Mouse (Mus musculus) megakaryocyte-erythroid progenitor cell, adult 5 weeks (primary cell): Measurements from ENCODE around the gene Bach2. TPM values are rescaled to one million over a fixed set of nuclear protein-coding genes. Genes with fewer than 3 reads are reported as not detected.

Experiments
- polyA plus RNA-seq: library from polyadenylated mRNA; stranded (reverse); fragments of >175 nt; gene quantifications from 2 replicates; pipeline ENCODE4 v1.2.3, GENCODE M21; 2012

Bach2 gene
- polyA plus RNA-seq, result 1.6 and 1.7 TPM in 2 replicates

GRCm38 (mm10) chr4:32238366-32238854 lies at the start of gene Bach2:
TSS of gene Bach2 (plus strand) at chr4:32238804.

GRCm38 (mm10) chr4:32602660-32603059 lies 364.1 kb downstream of the Bach2 start, which contains the start of gene Gja10:
TSS of gene Gja10 (minus strand) at chr4:32602760.

GRCm38 (mm10) chr4:32615034-32615881 lies 376.7 kb downstream of the Bach2 start, which contains the start of gene Casp8ap2:
TSS of gene Casp8ap2 (plus strand) at chr4:32615451.

